Mouse (Mus musculus) olfactory bulb, adult 2 months (tissue): ENCODE data around the gene Gm44511. TPM values are rescaled to one million over a fixed set of nuclear protein-coding genes. Genes with fewer than 3 reads are reported as not detected.
A peak's percentile ranks its signal among the peaks of the same experiment; 100 is the strongest.
"Not testable (repeated sequence)": the region's sequence is repeated elsewhere in the genome, so short reads cannot be mapped to it uniquely, and the experiment has no call there.

Source experiments
- H3K27ac ChIP-seq: fragments of 200-500 bp; 2 replicates; pipeline ENCODE4 v1.5.1; 2012; ENCODE audit warnings: low read depth, low read length; ENCODE audit not compliant: insufficient read depth
- H3K4me1 ChIP-seq: fragments of 200-500 bp; 2 replicates; pipeline ENCODE4 v1.6.1; 2012; ENCODE audit warnings: low read length; ENCODE audit not compliant: control insufficient read depth, insufficient read depth
- H3K4me3 ChIP-seq: fragments of 200-500 bp; 2 replicates; pipeline ENCODE4 v1.5.1; 2012; ENCODE audit warnings: mild to moderate bottlenecking, low read depth, low read length, moderate library complexity; ENCODE audit not compliant: insufficient read depth
- CTCF ChIP-seq: fragments of 200-500 bp; IDR thresholded peaks from 2 replicates; pipeline ENCODE4 v1.5.1; 2012; ENCODE audit warnings: low read depth, mild to moderate bottlenecking, low read length, moderate library complexity; ENCODE audit not compliant: insufficient read depth
- POLR2A ChIP-seq: fragments of 200-500 bp; IDR thresholded peaks from 2 replicates; pipeline ENCODE4 v1.6.1; 2012; ENCODE audit warnings: mild to moderate bottlenecking, low read depth, low read length, moderate library complexity; ENCODE audit not compliant: insufficient read depth
- WGBS: fragments of 180-500 bp; shearing (Covaris S2); methylation state at CpG from one replicate; pipeline ENCODE4 v1.1.7; 2018; 5-methylcytosine and 5-hydroxymethylcytosine counted together
- polyA plus RNA-seq: library from polyadenylated mRNA; stranded (reverse); fragments of >200 nt; gene quantifications from 2 replicates; pipeline ENCODE4 v1.2.4, GENCODE M21; 2012; ENCODE audit warnings: low replicate concordance; ENCODE audit not compliant: missing spikeins, insufficient read depth, insufficient read length

Gene Gm44511
- polyA plus RNA-seq, 1 experiment, result not detected

DNA sequence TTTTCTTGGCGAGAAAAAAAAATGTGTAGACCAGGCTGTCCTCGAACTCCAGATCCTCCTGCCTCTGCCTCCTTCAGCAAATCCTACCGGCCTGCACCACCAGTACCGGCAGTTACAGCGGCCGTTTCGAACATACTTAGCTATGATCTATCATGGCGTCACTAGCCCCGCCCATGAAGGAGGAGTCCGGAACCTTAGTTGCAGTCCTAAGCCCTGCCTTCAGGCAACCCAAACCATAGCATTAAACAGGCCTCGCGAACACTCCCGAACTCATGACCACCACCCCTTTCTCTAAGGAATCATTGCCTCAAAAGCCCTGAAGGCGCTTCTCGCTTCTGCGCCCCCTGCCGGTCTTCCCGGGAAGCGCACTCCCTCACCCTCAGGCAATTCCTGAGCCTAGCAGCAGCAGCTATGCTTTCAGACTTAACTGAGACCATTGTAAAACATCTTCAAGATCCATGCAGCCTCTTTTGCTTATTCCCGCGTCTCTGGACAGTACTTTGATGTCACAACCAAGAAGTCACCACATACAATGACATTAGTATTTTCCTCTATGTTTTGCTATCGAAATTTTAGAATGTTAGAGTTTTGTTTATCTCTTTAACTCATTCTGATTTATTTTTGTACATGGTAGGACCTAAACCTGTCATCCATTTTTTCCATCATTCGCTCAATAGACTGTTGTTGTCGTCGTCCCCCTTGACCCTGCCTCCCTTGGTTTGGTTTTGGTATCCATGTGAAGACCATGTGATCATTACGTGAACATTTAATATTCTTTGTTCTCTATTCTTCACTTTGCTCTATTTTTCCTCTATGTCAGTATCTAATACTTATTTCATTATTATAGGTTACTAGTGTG is 22.9 kb downstream of the Gm44511 start:
- H3K27ac ChIP-seq, result peak overlapping the region; percentile 42
- TF ChIP-seq POLR2A (no peak), CTCF (peak; percentile 97)
- H3K4me1 ChIP-seq, result peaks cover 5% of the 10 kb centered on the region; the same call in 1 of the 2 replicates
- 4% methylated on average over 26 of the region's 26 CpGs for WGBS
- H3K4me3 ChIP-seq, result peak overlapping the region; percentile 52

DNA sequence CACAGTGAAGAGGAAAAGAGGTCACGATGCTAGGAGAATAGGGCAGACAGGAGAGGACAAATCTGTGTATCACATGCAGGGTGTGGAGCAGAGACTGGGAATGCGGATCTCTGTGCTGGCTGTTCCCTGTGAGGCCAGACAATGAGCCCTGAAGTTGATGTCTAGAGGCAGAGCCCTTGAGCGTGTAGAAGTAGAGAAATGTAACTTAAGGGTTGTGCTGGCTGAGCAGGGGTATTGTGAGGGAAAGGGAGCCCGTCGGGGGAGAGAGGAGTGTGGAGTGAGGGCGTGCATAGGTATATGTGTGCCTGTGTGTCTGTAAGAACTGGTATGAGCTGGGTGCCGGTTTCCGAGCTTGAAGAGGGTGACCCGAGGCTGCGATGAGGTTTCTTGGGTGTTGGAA is 23.6 kb downstream of the Gm44511 start:
- Histone ChIP-seq H3K27ac (peak overlapping the region; percentile 14), H3K4me1 (peaks cover 10% of the 10 kb centered on the region), H3K4me3 (peak overlapping the region; percentile 52)
- 7% methylated on average over 10 of the region's 10 CpGs for WGBS
- TF ChIP-seq POLR2A, result no peak
- TF ChIP-seq CTCF, result no peak

DNA sequence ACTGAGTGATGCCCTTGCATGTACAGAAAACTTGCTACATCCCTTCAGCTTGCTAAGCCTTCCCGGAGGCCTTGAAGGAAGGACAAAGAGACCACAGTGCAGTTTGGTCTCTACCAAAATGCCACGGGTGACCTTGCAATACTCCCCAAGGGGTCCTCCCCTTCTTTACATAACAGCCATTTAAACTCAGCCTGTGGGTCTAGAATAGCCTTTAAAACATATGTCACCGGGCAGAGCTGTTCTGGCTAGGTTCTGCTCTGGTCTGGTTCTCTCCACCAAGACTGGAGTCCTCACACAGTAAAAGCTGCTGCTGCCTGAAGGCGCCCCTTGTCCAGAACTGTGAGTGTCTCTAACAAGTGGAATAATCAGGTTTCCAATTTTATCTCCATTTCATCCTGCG is 25.4 kb downstream of the Gm44511 start:
- peaks cover 12% of the 10 kb centered on the region for H3K4me1 ChIP-seq
- 59% methylated on average over 5 of the region's 5 CpGs for WGBS
- not testable (repeated sequence) for H3K4me3 ChIP-seq, H3K27ac ChIP-seq

DNA sequence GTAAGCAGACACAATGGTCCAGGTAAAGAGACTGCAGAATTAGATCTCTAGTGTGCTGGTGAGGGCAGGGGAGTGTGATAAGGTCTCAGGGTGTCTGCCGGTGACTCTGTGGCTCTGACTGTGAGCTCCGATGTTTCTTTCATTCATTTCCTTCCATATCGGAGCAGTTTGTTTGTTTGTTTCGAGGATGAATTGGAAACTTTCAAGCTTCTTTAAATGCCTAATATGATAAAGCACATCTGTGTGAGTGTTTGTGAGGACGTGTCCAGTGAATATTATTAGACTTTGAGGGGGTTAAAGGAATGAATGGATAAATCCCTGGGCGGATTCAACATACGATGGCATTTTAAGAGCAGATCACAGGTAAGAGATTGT is 26.2 kb downstream of the Gm44511 start:
- Histone ChIP-seq H3K4me1 (peaks cover 12% of the 10 kb centered on the region), H3K27ac (peak overlapping the region; percentile 60; the same call in 1 of the 2 replicates), H3K4me3 (peak overlapping the region; percentile 96)
- TF ChIP-seq CTCF, result peak; percentile 4
- no peak for TF ChIP-seq POLR2A
- 12% methylated on average over 7 of the region's 7 CpGs for WGBS

DNA sequence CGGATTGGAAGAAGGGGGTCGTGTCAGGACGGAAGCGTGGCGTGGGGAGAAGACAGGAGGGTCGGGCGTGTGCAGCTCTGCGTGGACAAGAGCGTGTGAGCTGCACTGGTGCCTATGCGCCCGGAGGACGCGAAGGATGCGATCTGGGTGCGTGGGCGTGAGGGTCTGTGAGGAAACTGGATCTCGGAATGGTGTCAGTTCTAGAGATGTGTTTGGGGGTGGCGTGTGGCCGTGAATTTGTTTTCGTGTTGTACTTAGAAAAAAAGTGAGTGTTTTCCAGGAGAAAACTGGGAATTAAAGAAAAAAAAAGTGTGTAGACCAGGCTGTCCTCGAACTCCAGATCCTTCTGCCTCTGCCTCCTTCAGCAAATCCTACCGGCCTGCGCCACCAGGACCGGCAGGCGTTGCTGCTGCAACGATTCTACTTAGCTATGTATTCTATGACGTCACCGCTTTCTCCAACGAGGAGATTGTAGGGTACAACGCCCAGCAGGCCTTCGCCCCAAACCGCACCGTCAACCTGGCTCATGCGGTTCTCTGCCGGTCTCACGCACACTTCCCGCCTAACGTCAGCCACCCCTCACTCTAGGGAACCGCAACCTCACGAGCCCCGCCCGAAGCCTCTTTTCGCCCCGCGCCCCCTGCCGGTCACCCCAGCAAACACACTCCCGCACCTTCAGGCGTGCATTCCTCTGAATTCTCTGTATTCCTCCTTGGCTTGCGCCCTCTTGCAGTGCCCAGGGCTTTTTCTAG is 26.8 kb downstream of the Gm44511 start:
- peak; percentile 90 for TF ChIP-seq CTCF
- Histone ChIP-seq H3K27ac (peak overlapping the region; percentile 96), H3K4me3 (peak overlapping the region; percentile 96), H3K4me1 (peaks cover 12% of the 10 kb centered on the region)
- WGBS, result under 1% methylated on average over 49 of the region's 49 CpGs

DNA sequence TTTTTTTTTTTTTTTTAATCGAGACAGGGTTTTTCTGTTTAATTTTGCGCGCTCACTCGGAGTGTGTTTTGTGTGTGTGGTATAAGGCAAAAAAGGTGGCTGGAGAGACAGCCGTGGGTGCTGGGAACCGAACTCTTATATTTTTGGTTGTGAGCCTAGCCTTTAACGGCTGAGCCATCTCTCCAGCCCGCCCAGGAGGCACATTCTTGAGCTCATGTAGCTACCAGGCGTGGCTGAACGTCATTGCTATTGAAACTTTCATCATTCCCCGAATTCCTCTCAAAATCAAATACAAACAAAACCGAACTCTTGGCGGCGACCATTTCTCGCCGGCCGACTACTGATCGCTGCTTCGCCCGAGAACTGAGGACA is 27.4 kb downstream of the Gm44511 start:
- Histone ChIP-seq H3K4me3 (peak overlapping the region; percentile 96), H3K4me1 (peaks cover 12% of the 10 kb centered on the region), H3K27ac (peak overlapping the region; percentile 96)
- WGBS, result under 1% methylated on average over 20 of the region's 20 CpGs

DNA sequence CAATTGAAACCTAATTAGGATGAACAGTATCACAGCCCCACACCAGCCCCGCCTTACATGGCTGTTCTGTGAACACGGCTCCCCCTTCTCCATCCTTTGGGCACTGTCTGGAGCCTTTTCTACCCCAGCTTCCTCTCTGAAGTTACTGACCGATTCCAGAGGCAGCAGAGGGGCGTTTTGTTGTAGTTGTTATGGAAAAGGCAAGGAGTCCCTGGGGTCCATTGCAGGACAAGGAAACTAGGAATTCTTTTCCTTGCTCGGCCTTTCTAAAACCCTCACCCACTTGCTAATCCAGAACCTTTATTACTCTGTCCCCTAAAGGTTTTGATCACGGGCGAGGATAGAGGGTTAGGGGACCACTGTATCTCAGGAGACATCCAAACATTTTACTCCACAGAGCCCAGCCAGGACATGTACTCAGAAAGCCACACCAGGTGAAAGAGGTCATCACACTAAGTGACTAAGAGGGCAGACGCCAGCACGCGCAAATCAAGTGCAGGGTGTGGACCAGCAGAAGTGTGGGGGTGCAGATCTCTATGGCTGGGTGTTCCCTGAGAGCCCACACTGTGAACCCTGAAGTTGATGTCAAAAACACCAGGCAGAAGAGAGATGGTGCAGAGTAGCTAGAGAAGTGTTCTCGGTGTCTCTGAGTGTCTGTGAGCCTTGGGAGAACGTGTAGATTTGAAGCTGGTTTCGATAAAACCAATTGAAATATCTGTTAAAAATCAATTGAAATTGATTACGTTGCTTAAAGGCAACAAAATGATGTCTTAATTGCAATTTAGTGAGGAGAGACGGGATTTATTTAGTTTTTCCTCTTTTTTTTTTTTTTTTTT is 28.0 kb downstream of the Gm44511 start:
- Histone ChIP-seq H3K4me1 (peaks cover 12% of the 10 kb centered on the region), H3K27ac (peak overlapping the region; percentile 33; the same call in 1 of the 2 replicates), H3K4me3 (peak overlapping the region; percentile 45)
- 11% methylated on average over 15 of the region's 15 CpGs for WGBS
- TF ChIP-seq CTCF, result no peak
- no peak for TF ChIP-seq POLR2A

DNA sequence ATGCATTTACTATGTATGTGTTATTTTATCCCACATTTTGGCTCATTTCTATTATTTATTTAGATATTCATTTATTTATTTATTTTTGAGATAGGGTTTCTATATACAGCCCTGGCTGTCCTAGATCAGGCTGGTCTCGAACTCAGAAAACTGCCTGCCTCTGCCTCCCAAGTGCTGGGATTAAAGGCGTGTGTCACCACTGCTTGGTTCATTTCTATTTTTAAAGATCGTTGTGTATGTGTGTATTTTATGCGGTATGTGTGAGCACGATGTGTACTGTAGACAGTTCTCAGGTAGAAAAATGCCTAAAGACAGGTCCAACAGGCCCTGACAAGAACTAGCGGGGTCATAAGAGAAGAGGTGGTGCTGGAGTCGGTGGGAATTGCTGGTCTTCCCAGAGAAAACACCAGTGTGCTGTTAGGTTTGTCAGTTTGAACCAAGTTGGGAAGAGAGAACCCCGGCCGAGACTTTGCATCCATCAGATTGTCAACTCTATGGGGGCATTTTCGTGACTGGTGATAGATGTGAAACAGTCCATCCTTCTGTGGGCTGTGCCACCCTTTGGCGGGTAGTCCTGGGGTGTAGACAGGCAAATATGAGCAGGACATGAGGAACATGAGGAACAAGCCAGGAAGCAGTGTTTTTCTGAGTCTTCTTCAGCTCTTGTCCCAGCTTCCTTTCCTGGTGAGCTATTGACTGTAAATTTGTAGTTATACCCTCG is 28.8 kb downstream of the Gm44511 start:
- H3K4me1 ChIP-seq, result peaks cover 12% of the 10 kb centered on the region
- peak overlapping the region; percentile 33; the same call in 1 of the 2 replicates for H3K27ac ChIP-seq
- no peak overlapping the region for H3K4me3 ChIP-seq
- 70% methylated on average over 12 of the region's 12 CpGs for WGBS
- no peak for TF ChIP-seq CTCF
- TF ChIP-seq POLR2A, result no peak
